Mouse (Mus musculus): Measurements from ENCODE around the gene 4931414P19Rik. TPM values are rescaled to one million over a fixed set of nuclear protein-coding genes. Genes with fewer than 3 reads are reported as not detected.
A peak's percentile ranks its signal among the peaks of the same experiment; 100 is the strongest.

4931414P19Rik gene
- polyA plus RNA-seq, 1 experiment from 2014 or later, result 8.9 TPM

- Histone ChIP-seq H3K4me1 (peaks cover 19% of the 10 kb centered on the region), H3K4me3 (peak overlapping the region; percentile 63), H3K36me3 (peaks cover 11% of the 10 kb centered on the region), H3K27me3 (no peaks in the 10 kb centered on the region), H3K9ac (no peak overlapping the region), H3K27ac (peak overlapping the region; percentile 94), H3K9me3 (no peaks in the 10 kb centered on the region), H3K4me2 (peak overlapping the region; percentile 56)
- no peak for ATAC-seq (ENCODE audit: insufficient number of reproducible peaks, insufficient read depth, low FRiP score, low TSS enrichment, low read depth)
- WGBS, result 83% methylated on average over 8 of the region's 8 CpGs
Observed at GRCm38 (mm10) chr14:54603686-54604085, 2.1 kb downstream of the 4931414P19Rik start.

- Histone ChIP-seq H3K27me3 (no peaks in the 10 kb centered on the region), H3K9ac (peak overlapping the region; percentile 83), H3K4me3 (peak overlapping the region; percentile 63), H3K4me1 (peaks cover 19% of the 10 kb centered on the region), H3K4me2 (peak overlapping the region; percentile 56), H3K36me3 (peaks cover 12% of the 10 kb centered on the region), H3K9me3 (no peaks in the 10 kb centered on the region), H3K27ac (peak overlapping the region; percentile 94)
- ATAC-seq (ENCODE audit: insufficient number of reproducible peaks, insufficient read depth, low FRiP score, low TSS enrichment, low read depth), result peak; percentile 98
- WGBS, result under 1% methylated on average over 46 of the region's 46 CpGs
Observed at GRCm38 (mm10) chr14:54603038-54603654, 2.6 kb downstream of the 4931414P19Rik start.

DNA sequence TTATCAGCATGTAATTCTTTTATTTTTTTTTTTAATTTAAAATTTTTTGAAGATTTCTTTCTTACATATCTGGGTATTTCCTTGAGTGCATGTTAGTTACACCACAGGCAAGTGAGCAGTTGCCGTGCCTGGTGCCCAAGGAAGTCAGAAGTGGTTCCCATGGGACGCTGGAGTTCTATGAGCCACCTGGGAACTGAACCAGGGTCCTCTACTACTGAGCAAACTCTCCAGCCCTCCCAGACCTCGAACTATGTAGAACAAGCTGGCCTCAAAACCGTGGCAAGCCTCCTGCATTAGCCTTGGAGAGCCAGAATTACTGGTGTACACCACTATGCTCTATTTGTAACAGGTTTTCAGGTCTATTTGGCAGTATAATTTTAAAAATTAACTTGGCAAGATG lies 3.2 kb downstream of the 4931414P19Rik start:
- Histone ChIP-seq H3K4me3 (peak overlapping the region; percentile 63), H3K4me2 (peak overlapping the region; percentile 56), H3K9me3 (no peaks in the 10 kb centered on the region), H3K27me3 (no peaks in the 10 kb centered on the region), H3K36me3 (peaks cover 12% of the 10 kb centered on the region), H3K9ac (peak overlapping the region; percentile 83), H3K4me1 (peaks cover 19% of the 10 kb centered on the region), H3K27ac (peak overlapping the region; percentile 94)
- 37% methylated on average over 4 of the region's 4 CpGs for WGBS
- no peak for ATAC-seq (ENCODE audit: insufficient number of reproducible peaks, insufficient read depth, low FRiP score, low TSS enrichment, low read depth)

DNA sequence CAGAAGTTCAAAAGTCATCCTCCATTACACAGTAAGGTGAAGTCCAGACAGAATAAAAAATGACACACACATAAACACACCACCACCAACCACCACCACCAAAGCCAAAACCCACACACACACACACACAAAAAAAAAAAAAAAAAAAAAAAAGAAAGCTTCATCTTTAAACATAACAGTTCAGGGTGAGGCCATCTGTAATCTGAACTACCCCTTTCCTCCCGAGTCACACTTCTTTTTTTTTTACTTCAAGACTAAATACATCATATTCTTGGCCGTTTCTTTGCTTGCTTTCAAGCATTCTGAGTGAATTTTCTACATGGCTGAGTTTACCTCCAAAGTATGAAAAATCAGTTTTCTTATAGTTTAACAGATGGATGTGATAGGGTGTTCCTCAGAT lies 4.2 kb downstream of the 4931414P19Rik start:
- no peak overlapping the region for H3K4me3 ChIP-seq
- WGBS, result 52% methylated on average over 2 of the region's 2 CpGs
- no peak overlapping the region for H3K4me2 ChIP-seq
- peaks cover 19% of the 10 kb centered on the region for H3K36me3 ChIP-seq
- peaks cover 19% of the 10 kb centered on the region for H3K4me1 ChIP-seq
- H3K27ac ChIP-seq, result no peak overlapping the region
- no peaks in the 10 kb centered on the region for H3K9me3 ChIP-seq
- H3K9ac ChIP-seq, result no peak overlapping the region
- H3K27me3 ChIP-seq, result no peaks in the 10 kb centered on the region
- ATAC-seq (ENCODE audit: insufficient number of reproducible peaks, insufficient read depth, low FRiP score, low TSS enrichment, low read depth), result no peak

DNA sequence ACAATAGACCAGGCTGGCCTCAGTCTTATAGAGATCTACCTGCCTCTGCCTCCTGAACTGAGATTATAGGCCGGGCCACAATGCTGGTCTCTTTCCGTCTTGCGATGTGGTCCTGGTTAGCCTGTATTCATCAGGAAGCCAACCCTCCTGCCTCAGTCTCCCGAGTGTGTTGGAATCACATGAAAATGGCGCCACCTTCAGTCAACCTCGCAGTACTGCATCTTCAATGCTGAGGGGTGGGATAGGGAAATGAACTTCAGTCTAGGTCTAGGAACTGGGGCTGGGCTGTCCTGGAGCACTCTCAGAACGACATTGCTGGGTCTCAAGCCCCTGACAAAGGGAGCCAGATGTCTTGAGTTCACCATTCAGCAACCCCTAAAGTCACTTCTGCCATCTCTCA lies 8.7 kb downstream of the 4931414P19Rik start:
- ATAC-seq (ENCODE audit: insufficient number of reproducible peaks, insufficient read depth, low FRiP score, low TSS enrichment, low read depth), result no peak
- no peak overlapping the region for H3K4me3 ChIP-seq
- no peaks in the 10 kb centered on the region for H3K27me3 ChIP-seq
- no peak overlapping the region for H3K4me2 ChIP-seq
- peaks cover 3% of the 10 kb centered on the region; the same call in 1 of the 2 replicates for H3K4me1 ChIP-seq
- WGBS, result 82% methylated on average over 7 of the region's 7 CpGs
- peaks cover 44% of the 10 kb centered on the region for H3K36me3 ChIP-seq
- peaks cover 4% of the 10 kb centered on the region; the same call in 1 of the 2 replicates for H3K9me3 ChIP-seq
- H3K27ac ChIP-seq, result no peak overlapping the region
- H3K9ac ChIP-seq, result no peak overlapping the region

DNA sequence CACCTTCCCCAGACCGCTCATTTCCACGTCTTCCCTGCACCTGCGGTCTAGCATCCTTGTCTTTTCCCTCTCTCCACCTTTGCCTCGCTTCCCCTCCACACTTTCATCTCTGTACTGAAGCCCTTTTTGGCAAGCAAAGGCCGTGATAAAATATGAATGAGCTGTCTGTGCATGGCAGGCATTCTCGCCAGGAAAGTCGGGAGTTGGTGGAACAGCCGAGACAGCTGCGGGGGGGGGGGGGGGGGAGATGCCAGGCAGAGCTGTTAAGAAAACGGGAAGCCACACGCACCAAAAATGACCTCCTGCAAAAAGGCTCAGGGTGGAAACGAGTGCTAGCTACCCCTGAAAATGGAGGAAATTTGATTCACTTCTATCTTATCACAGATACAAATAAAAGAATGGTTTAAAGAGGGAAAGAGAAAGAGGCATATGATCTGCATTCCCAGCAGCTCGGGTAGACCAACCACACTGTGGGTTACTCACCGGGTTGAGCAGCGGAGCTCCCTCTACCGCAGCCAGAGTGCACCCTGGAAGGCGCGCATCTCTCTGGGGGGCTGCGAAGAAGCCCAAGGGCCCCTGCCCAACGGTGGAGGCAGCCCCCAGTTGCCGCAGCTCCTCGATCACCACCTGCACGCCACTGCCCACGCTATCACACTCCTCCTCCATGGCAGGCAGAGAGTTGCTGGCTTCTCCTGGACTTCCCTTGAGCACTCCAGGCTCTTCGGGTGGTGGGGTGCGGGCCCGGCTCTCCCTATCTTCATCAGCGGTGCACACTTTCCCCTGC lies 11.0 kb downstream of the 4931414P19Rik start:
- H3K4me1 ChIP-seq, result 0 out of 2 replicates have a peak, but pooled peaks cover 2% of the 10 kb centered on the region
- WGBS, result 70% methylated on average over 28 of the region's 28 CpGs
- H3K36me3 ChIP-seq, result peaks cover 61% of the 10 kb centered on the region
- ATAC-seq (ENCODE audit: insufficient number of reproducible peaks, insufficient read depth, low FRiP score, low TSS enrichment, low read depth), result no peak
- no peaks in the 10 kb centered on the region for H3K27me3 ChIP-seq
- peaks cover 4% of the 10 kb centered on the region; the same call in 1 of the 2 replicates for H3K9me3 ChIP-seq
- no peak overlapping the region for H3K4me3 ChIP-seq
- H3K9ac ChIP-seq, result no peak overlapping the region
- H3K27ac ChIP-seq, result no peak overlapping the region
- H3K4me2 ChIP-seq, result no peak overlapping the region

DNA sequence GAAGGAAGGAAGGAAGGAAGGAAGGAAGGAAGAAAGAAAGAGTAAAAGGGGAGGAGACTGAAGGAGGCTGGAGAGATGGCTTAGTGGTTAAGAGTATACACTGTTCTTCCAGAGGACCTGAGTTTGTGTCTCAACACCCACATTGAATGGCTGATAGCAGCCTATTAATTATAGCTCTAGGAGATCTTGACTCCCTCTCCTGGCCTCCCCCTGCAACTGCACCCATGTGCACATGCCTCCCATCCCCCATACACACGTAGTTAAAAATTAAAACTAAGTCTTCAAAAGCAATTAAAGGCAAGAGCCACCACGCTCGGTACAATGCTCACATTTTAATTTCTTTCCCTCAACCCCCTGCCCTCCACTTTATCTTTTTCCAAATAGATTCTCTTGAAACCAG lies 11.7 kb downstream of the 4931414P19Rik start:
- Histone ChIP-seq H3K27ac (no peak overlapping the region), H3K9me3 (peaks cover 4% of the 10 kb centered on the region; the same call in 1 of the 2 replicates), H3K36me3 (peaks cover 54% of the 10 kb centered on the region), H3K9ac (no peak overlapping the region), H3K4me3 (no peak overlapping the region), H3K27me3 (no peaks in the 10 kb centered on the region), H3K4me2 (no peak overlapping the region), H3K4me1 (0 out of 2 replicates have a peak, but pooled peaks cover 2% of the 10 kb centered on the region)
- ATAC-seq (ENCODE audit: insufficient number of reproducible peaks, insufficient read depth, low FRiP score, low TSS enrichment, low read depth), result no peak
- WGBS, result 85% methylated on average over 3 of the region's 3 CpGs

GRCm38 (mm10) chr14:54592319-54592934 lies 13.4 kb downstream of the 4931414P19Rik start:
- Histone ChIP-seq H3K9me3 (peaks cover 4% of the 10 kb centered on the region; the same call in 1 of the 2 replicates), H3K4me1 (0 out of 2 replicates have a peak, but pooled peaks cover 2% of the 10 kb centered on the region), H3K4me3 (no peak overlapping the region), H3K27ac (no peak overlapping the region), H3K36me3 (peaks cover 50% of the 10 kb centered on the region), H3K27me3 (no peaks in the 10 kb centered on the region), H3K4me2 (no peak overlapping the region), H3K9ac (no peak overlapping the region)
- WGBS, result 74% methylated on average over 10 of the region's 10 CpGs
- ATAC-seq (ENCODE audit: insufficient number of reproducible peaks, insufficient read depth, low FRiP score, low TSS enrichment, low read depth), result no peak

DNA sequence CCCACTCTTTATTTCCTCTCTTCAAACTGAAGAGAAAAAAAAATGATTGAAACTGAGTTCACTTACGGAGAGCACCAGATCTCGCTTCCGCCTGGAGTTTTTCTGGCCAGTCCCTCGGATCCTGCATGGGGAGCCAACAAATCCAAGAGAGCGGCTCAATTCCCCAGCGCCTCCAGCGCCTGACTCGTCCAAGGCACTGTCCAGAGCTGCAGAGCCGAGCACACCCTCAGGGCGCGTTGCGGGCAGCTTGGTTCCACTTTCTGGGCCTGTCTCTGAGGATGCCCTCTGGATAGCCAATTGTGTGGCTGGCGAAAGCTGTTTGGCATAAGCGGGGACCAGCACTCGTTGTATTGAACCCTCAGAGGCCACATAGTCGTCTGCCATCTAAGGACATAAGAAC lies 14.7 kb downstream of the 4931414P19Rik start:
- Histone ChIP-seq H3K9me3 (peaks cover 4% of the 10 kb centered on the region; the same call in 1 of the 2 replicates), H3K27ac (no peak overlapping the region), H3K4me3 (no peak overlapping the region), H3K9ac (no peak overlapping the region), H3K4me1 (0 out of 2 replicates have a peak, but pooled peaks cover 2% of the 10 kb centered on the region), H3K4me2 (no peak overlapping the region), H3K27me3 (no peaks in the 10 kb centered on the region), H3K36me3 (peaks cover 44% of the 10 kb centered on the region)
- WGBS, result 88% methylated on average over 16 of the region's 16 CpGs
- no peak for ATAC-seq (ENCODE audit: insufficient number of reproducible peaks, insufficient read depth, low FRiP score, low TSS enrichment, low read depth)

DNA sequence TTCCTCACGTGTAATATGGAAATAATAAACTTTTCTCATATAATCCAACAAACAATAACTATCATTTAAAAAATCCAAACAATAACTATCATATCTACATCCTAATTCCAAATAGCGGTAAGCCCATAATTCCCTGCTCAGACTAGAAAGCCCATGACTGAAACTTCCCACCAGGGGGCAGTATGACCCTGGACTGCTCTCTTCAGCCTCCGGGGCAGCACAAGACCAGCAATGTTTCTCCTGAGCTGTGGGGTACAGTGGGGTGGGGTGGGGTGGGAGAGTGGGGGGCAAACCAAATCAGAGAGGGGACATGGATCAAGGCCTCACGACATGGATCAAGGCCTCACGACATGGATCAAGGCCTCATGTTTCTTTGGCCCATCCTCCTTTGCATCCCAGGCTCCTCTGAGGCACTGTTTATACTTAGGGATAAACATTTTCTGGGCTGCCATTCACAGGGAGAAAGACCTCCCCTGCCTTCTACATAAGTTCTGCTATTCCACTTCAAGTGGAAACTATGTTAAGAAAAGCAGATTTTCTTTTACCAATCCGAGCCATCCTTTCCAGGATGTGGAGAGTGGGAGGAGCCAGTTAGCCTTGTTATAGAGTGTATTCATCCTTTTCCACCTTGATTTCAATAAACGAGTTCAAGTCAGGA lies 22.0 kb downstream of the 4931414P19Rik start:
- no peak overlapping the region for H3K27ac ChIP-seq
- H3K9ac ChIP-seq, result no peak overlapping the region
- H3K4me2 ChIP-seq, result no peak overlapping the region
- no peak for ATAC-seq (ENCODE audit: insufficient number of reproducible peaks, insufficient read depth, low FRiP score, low TSS enrichment, low read depth)
- H3K4me3 ChIP-seq, result no peak overlapping the region
- no peaks in the 10 kb centered on the region for H3K9me3 ChIP-seq
- WGBS, result 39% methylated on average over 7 of the region's 7 CpGs
- H3K36me3 ChIP-seq, result peaks cover 32% of the 10 kb centered on the region
- H3K4me1 ChIP-seq, result peaks cover under 1% of the 10 kb centered on the region
- H3K27me3 ChIP-seq, result no peaks in the 10 kb centered on the region

- Histone ChIP-seq H3K27ac (no peak overlapping the region), H3K4me3 (no peak overlapping the region), H3K36me3 (peaks cover 32% of the 10 kb centered on the region), H3K4me2 (no peak overlapping the region), H3K9me3 (no peaks in the 10 kb centered on the region), H3K4me1 (peaks cover 7% of the 10 kb centered on the region), H3K9ac (no peak overlapping the region), H3K27me3 (no peaks in the 10 kb centered on the region)
- no peak for ATAC-seq (ENCODE audit: insufficient number of reproducible peaks, insufficient read depth, low FRiP score, low TSS enrichment, low read depth)
- WGBS, result 88% methylated on average over 9 of the region's 9 CpGs
Observed at GRCm38 (mm10) chr14:54582536-54582935, 23.3 kb downstream of the 4931414P19Rik start.
